Mouse (Mus musculus): ENCODE data around the gene Batf3. TPM values are rescaled to one million over a fixed set of nuclear protein-coding genes. Genes with fewer than 3 reads are reported as not detected.
A peak's percentile ranks its signal among the peaks of the same experiment; 100 is the strongest.

Gene Batf3
- total and polyA plus RNA-seq, 3 experiments = 0.60 to 1.8 TPM; not detected in 1

DNA sequence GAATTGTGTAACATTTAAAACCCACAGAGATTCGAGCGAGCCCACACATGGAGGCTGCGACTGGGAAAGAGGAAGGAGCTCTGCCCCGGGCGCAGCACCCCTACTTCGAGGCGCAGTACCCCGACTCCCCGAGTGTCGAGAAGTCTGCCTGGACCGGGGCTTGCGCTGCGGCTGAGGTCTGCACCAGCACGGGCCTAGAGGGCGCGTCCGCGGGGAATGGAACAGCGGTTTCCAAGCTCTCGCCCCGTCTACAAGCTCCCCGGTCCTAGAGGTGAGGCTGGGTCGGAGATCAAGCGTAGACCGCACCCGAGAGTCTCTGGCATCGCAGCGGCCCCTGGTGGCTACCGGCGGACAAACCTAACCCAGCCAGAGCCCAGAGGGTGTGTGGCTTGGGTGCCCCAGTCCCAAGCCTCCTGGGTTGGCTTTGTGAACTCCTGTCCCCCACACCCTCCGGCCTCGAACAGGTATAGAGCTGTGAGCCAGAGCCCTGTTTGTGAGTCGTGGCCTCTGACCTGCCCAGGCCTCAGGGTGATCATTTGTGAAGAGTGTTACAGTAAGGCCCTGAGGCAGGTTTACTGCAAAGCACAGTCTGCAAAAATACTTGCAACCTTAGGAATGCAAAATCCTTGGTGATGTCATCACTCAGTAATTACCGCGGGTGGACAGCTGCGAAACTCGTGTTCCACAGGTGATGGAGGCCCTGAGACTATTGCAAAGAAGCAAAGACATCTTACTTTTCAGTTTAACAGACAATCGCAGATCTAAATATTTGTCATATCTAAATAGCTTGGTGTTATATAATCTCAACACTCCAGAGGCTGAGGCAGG, 28.4 kb downstream of the Batf3 start:
- Histone ChIP-seq H3K4me3 (peak overlapping the region; percentile 29; the same call in 1 of the 2 replicates), H3K79me2 (replicated peaks; ENCODE audit: control insufficient read depth, insufficient read depth, low read length) (no peaks in the 10 kb centered on the region), H3K27ac (no peak overlapping the region), H3K27me3 (ENCODE audit: control insufficient read depth, insufficient read depth, low read length) (no peaks in the 10 kb centered on the region), H3K36me3 (ENCODE audit: control insufficient read depth, insufficient read depth, low read length) (no peaks in the 10 kb centered on the region), H3K9ac (ENCODE audit: low read depth, low read length) (peak overlapping the region; percentile 58), H3K4me1 (ENCODE audit: control insufficient read depth, insufficient read depth, low read length) (peaks cover 2% of the 10 kb centered on the region)
- peak; percentile 78 to 82 for DNase-seq
- 13% methylated on average over 38 of the region's 38 CpGs for WGBS
- intact Hi-C loops (cut with DNase I) = loop anchor here (1.0 kb wide), 1 partner anchor 182 kb away; no protein-coding TSS in a partner anchor
- TF ChIP-seq POLR2A (IDR thresholded peaks at IDR 0.05; ENCODE audit: insufficient read depth, low read depth, low read length) (no peak), EP300 (IDR thresholded peaks at IDR 0.05; ENCODE audit: insufficient read depth, low read depth, low read length) (no peak), CTCF (IDR thresholded peaks at IDR 0.05) (peak; percentile 85)

- Histone ChIP-seq H3K36me3 (ENCODE audit: control insufficient read depth, insufficient read depth, low read length) (no peaks in the 10 kb centered on the region), H3K4me3 (no peak overlapping the region), H3K27ac (no peak overlapping the region), H3K9ac (ENCODE audit: low read depth, low read length) (no peak overlapping the region), H3K79me2 (replicated peaks; ENCODE audit: control insufficient read depth, insufficient read depth, low read length) (no peaks in the 10 kb centered on the region), H3K27me3 (ENCODE audit: control insufficient read depth, insufficient read depth, low read length) (no peaks in the 10 kb centered on the region), H3K4me1 (ENCODE audit: control insufficient read depth, insufficient read depth, low read length) (no peaks in the 10 kb centered on the region)
- DNase-seq = no peak
- intact Hi-C loops (cut with DNase I) = no loop called here
- WGBS = 92% methylated on average over 2 of the region's 2 CpGs
- TF ChIP-seq CTCF (IDR thresholded peaks at IDR 0.05) (no peak), POLR2A (IDR thresholded peaks at IDR 0.05; ENCODE audit: insufficient read depth, low read depth, low read length) (no peak), EP300 (IDR thresholded peaks at IDR 0.05; ENCODE audit: insufficient read depth, low read depth, low read length) (no peak)
These were observed 34.0 kb downstream of the Batf3 start for GRCm38 (mm10) chr1:191131692-191132091.

DNA sequence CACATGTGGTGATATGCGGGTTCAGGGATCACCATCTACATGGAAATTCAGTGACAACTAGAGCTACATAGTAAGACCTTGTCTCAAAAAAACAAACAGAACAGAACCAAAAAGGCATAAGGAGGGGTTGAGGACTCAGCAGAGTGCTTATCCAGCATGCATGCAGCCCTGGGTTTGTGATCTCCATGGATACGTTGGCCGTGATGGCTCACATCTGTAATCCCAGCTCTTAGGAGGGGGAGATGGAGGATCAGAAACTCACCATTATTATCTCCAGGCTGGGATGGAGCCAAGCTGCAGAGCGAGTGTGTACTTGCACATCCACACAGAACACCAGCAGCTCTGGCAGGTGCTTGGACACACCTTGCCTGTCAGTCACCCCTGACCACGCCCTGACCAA, 34.6 kb downstream of the Batf3 start:
- no peak overlapping the region for H3K4me3 ChIP-seq
- DNase-seq = no peak
- no peaks in the 10 kb centered on the region for H3K27me3 ChIP-seq (ENCODE audit: control insufficient read depth, insufficient read depth, low read length)
- no peaks in the 10 kb centered on the region for H3K36me3 ChIP-seq (ENCODE audit: control insufficient read depth, insufficient read depth, low read length)
- H3K9ac ChIP-seq (ENCODE audit: low read depth, low read length) = no peak overlapping the region
- intact Hi-C loops (cut with DNase I) = no loop called here
- H3K79me2 ChIP-seq (replicated peaks; ENCODE audit: control insufficient read depth, insufficient read depth, low read length) = no peaks in the 10 kb centered on the region
- 72% methylated on average over 5 of the region's 5 CpGs for WGBS
- no peaks in the 10 kb centered on the region for H3K4me1 ChIP-seq (ENCODE audit: control insufficient read depth, insufficient read depth, low read length)
- no peak overlapping the region for H3K27ac ChIP-seq
- TF ChIP-seq POLR2A (IDR thresholded peaks at IDR 0.05; ENCODE audit: insufficient read depth, low read depth, low read length) (no peak), CTCF (IDR thresholded peaks at IDR 0.05) (no peak), EP300 (IDR thresholded peaks at IDR 0.05; ENCODE audit: insufficient read depth, low read depth, low read length) (no peak)

DNA sequence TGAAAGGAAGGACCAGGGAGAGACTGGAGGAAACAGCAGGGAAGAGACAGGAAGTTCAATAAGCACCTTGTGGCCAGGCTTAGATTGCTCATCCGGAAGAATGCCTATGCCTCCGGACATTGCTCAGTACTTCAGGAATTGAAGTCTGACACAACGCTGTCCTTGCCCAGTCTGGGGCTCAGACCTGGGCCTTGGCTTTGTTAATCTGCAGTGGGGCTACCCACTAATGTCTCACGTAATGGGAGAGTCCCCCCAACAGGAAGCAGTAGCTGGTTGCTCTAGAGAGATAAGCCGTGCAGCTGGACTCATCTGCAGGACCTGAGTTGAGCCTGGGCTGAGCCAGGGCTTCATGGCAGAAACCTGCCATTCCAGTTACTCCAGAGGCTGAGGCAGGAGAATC, 35.3 kb downstream of the Batf3 start:
- H3K4me3 ChIP-seq = no peak overlapping the region
- no peaks in the 10 kb centered on the region for H3K36me3 ChIP-seq (ENCODE audit: control insufficient read depth, insufficient read depth, low read length)
- H3K9ac ChIP-seq (ENCODE audit: low read depth, low read length) = no peak overlapping the region
- H3K27ac ChIP-seq = no peak overlapping the region
- intact Hi-C loops (cut with DNase I) = no loop called here
- no peaks in the 10 kb centered on the region for H3K4me1 ChIP-seq (ENCODE audit: control insufficient read depth, insufficient read depth, low read length)
- TF ChIP-seq CTCF (IDR thresholded peaks at IDR 0.05) (no peak), EP300 (IDR thresholded peaks at IDR 0.05; ENCODE audit: insufficient read depth, low read depth, low read length) (no peak), POLR2A (IDR thresholded peaks at IDR 0.05; ENCODE audit: insufficient read depth, low read depth, low read length) (no peak)
- WGBS = 35% methylated on average over 5 of the region's 5 CpGs
- H3K79me2 ChIP-seq (replicated peaks; ENCODE audit: control insufficient read depth, insufficient read depth, low read length) = no peaks in the 10 kb centered on the region
- no peaks in the 10 kb centered on the region for H3K27me3 ChIP-seq (ENCODE audit: control insufficient read depth, insufficient read depth, low read length)
- DNase-seq = no peak

DNA sequence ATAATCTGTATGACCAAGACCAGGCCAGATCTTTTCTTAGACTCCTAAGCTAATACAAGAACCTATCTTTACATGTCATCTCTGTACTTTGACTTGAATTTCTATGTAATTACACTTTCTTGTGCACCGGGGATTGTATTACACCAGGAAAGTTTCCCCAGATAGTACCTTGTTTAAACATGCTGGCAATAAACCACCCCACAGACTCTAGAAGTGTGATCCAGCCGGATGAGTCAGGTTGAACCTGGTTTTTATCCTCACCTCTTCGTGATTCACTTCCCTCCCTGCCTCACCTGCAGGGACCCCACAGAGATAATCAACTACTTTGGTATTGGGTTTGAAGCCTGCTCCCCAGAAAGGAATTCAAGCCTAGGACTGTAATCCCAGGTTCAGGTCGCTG, 37.8 kb downstream of the Batf3 start:
- TF ChIP-seq POLR2A (IDR thresholded peaks at IDR 0.05; ENCODE audit: insufficient read depth, low read depth, low read length) (no peak), EP300 (IDR thresholded peaks at IDR 0.05; ENCODE audit: insufficient read depth, low read depth, low read length) (no peak), CTCF (IDR thresholded peaks at IDR 0.05) (no peak)
- 71% methylated on average over 4 of the region's 4 CpGs for WGBS
- intact Hi-C loops (cut with DNase I) = no loop called here
- H3K27ac ChIP-seq = no peak overlapping the region
- no peaks in the 10 kb centered on the region for H3K4me1 ChIP-seq (ENCODE audit: control insufficient read depth, insufficient read depth, low read length)
- no peaks in the 10 kb centered on the region for H3K79me2 ChIP-seq (replicated peaks; ENCODE audit: control insufficient read depth, insufficient read depth, low read length)
- H3K9ac ChIP-seq (ENCODE audit: low read depth, low read length) = no peak overlapping the region
- H3K27me3 ChIP-seq (ENCODE audit: control insufficient read depth, insufficient read depth, low read length) = no peaks in the 10 kb centered on the region
- H3K36me3 ChIP-seq (ENCODE audit: control insufficient read depth, insufficient read depth, low read length) = no peaks in the 10 kb centered on the region
- no peak for DNase-seq
- no peak overlapping the region for H3K4me3 ChIP-seq

DNA sequence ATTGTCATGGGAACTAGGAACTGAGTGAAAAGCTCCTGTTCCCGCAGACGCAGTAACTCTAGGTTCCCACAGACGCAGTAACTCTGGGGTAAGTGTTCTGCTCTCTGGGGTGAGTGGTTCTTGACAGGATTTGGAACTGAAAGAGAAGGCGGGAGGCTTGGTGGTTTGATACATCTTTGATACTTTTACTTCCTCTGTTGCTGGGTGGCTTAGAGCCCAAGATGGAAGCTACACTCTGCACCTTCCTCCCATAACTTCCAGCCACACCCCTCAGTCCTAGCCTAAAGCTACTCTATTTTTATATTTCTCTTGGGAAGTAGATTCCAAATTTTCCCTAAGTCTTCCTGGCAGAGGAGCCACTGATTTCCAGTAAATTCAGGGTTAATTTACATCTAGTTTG, 40.8 kb downstream of the Batf3 start:
- Histone ChIP-seq H3K4me3 (no peak overlapping the region), H3K36me3 (ENCODE audit: control insufficient read depth, insufficient read depth, low read length) (no peaks in the 10 kb centered on the region), H3K27ac (no peak overlapping the region), H3K27me3 (ENCODE audit: control insufficient read depth, insufficient read depth, low read length) (no peaks in the 10 kb centered on the region), H3K79me2 (replicated peaks; ENCODE audit: control insufficient read depth, insufficient read depth, low read length) (no peaks in the 10 kb centered on the region), H3K4me1 (ENCODE audit: control insufficient read depth, insufficient read depth, low read length) (no peaks in the 10 kb centered on the region), H3K9ac (ENCODE audit: low read depth, low read length) (no peak overlapping the region)
- intact Hi-C loops (cut with DNase I) = no loop called here
- WGBS = 80% methylated on average over 4 of the region's 4 CpGs
- TF ChIP-seq CTCF (IDR thresholded peaks at IDR 0.05) = no peak
- TF ChIP-seq POLR2A (IDR thresholded peaks at IDR 0.05; ENCODE audit: insufficient read depth, low read depth, low read length) = no peak
- no peak for TF ChIP-seq EP300 (IDR thresholded peaks at IDR 0.05; ENCODE audit: insufficient read depth, low read depth, low read length)
- DNase-seq = no peak
